Mouse (Mus musculus) layer of hippocampus, adult 18-20 months (tissue): Measurements from ENCODE around the gene Pde8a. TPM values are rescaled to one million over a fixed set of nuclear protein-coding genes. Genes with fewer than 3 reads are reported as not detected.

Experiments
- DNase-seq, 2 experiments: peaks; one replicate each; pipeline ENCODE4 v3.0.0; 2022; ENCODE audit warnings: low spot score in 2 of 2
- total RNA-seq, 2 experiments: library from RNA; stranded (reverse); gene quantifications; 2 replicates each; pipeline ENCODE4 v1.2.3; 2021

Pde8a gene
- total RNA-seq, 2 experiments from 2014 or later = 11.9 to 12.1 TPM

- no peak for DNase-seq
Observed at GRCm38 (mm10) chr7:81209979-81210685, 3.3 kb upstream of the Pde8a start.

- no peak for DNase-seq
Observed at GRCm38 (mm10) chr7:81211760-81212159, 1.6 kb upstream of the Pde8a start.

GRCm38 (mm10) chr7:81212261-81212681 is 1.1 kb upstream of the Pde8a start:
- DNase-seq = no peak

- peak; percentile 62 to 84 for DNase-seq
Observed at GRCm38 (mm10) chr7:81212697-81213346, 574 bp upstream of the Pde8a start.

- DNase-seq = no peak
Observed at GRCm38 (mm10) chr7:81214153-81214907, 934 bp downstream of the Pde8a start.

GRCm38 (mm10) chr7:81215950-81216349 is 2.6 kb downstream of the Pde8a start:
- DNase-seq = no peak

GRCm38 (mm10) chr7:81219321-81219720 is 5.9 kb downstream of the Pde8a start:
- DNase-seq = no peak

- no peak for DNase-seq
Observed at GRCm38 (mm10) chr7:81220381-81220780, 7.0 kb downstream of the Pde8a start.

- no peak for DNase-seq
Observed at GRCm38 (mm10) chr7:81224260-81224659, 10.9 kb downstream of the Pde8a start.

GRCm38 (mm10) chr7:81230091-81230792 is 16.8 kb downstream of the Pde8a start:
- DNase-seq = no peak

- no peak for DNase-seq
Observed at GRCm38 (mm10) chr7:81232674-81233073, 19.3 kb downstream of the Pde8a start.

GRCm38 (mm10) chr7:81235117-81235516 is 21.7 kb downstream of the Pde8a start:
- DNase-seq = no peak

GRCm38 (mm10) chr7:81235600-81236223 is 22.3 kb downstream of the Pde8a start:
- DNase-seq = no peak

GRCm38 (mm10) chr7:81243361-81243760 is 30.0 kb downstream of the Pde8a start:
- DNase-seq = no peak

- DNase-seq = no peak
Observed at GRCm38 (mm10) chr7:81249854-81250279, 36.5 kb downstream of the Pde8a start.

- no peak for DNase-seq
Observed at GRCm38 (mm10) chr7:81250601-81251000, 37.2 kb downstream of the Pde8a start.

- no peak for DNase-seq
Observed at GRCm38 (mm10) chr7:81251521-81251920, 38.1 kb downstream of the Pde8a start.

- no peak for DNase-seq
Observed at GRCm38 (mm10) chr7:81253317-81253716, 39.9 kb downstream of the Pde8a start.

- DNase-seq = no peak
Observed at GRCm38 (mm10) chr7:81254579-81254978, 41.2 kb downstream of the Pde8a start.

GRCm38 (mm10) chr7:81255456-81255855 is 42.1 kb downstream of the Pde8a start:
- DNase-seq = no peak

- DNase-seq = no peak
Observed at GRCm38 (mm10) chr7:81256773-81257172, 43.4 kb downstream of the Pde8a start.
